Mouse (Mus musculus) forebrain, embryonic 15.5 days (tissue): ENCODE data around the gene Rad1. TPM values are rescaled to one million over a fixed set of nuclear protein-coding genes. Genes with fewer than 3 reads are reported as not detected.
"Not testable (repeated sequence)": the region's sequence is repeated elsewhere in the genome, so short reads cannot be mapped to it uniquely, and the experiment has no call there.

Experiments used
- ATAC-seq: fragments of 200-750 bp; cut with Nextera tagmentation; replicated peaks from 2 replicates; pipeline ENCODE4 v1.8.0; 2017; ENCODE audit warnings: mild to moderate bottlenecking, moderate TSS enrichment, moderate library complexity
- H3K27ac ChIP-seq: fragments of 300-500 bp; sonication (generic); replicated peaks from 2 replicates; pipeline ENCODE4 v1.5.1; 2015; ENCODE audit warnings: mild to moderate bottlenecking, inconsistent platforms
- H3K27me3 ChIP-seq: fragments of 300-500 bp; sonication (generic); 2 replicates; pipeline ENCODE4 v1.6.1; 2015; ENCODE audit warnings: inconsistent platforms
- H3K36me3 ChIP-seq: fragments of 300-500 bp; sonication (generic); 2 replicates; pipeline ENCODE4 v1.6.1; 2015; ENCODE audit warnings: mild to moderate bottlenecking, inconsistent platforms
- H3K4me1 ChIP-seq: fragments of 300-500 bp; sonication (generic); 2 replicates; pipeline ENCODE4 v1.6.1; 2015; ENCODE audit warnings: inconsistent platforms
- H3K4me2 ChIP-seq: fragments of 300-500 bp; sonication (generic); replicated peaks from 2 replicates; pipeline ENCODE4 v1.6.1; 2015; ENCODE audit warnings: mild to moderate bottlenecking, inconsistent platforms
- H3K4me3 ChIP-seq: fragments of 300-500 bp; sonication (generic); 2 replicates; pipeline ENCODE4 v1.5.1; 2015; ENCODE audit warnings: mild to moderate bottlenecking, inconsistent platforms
- H3K9ac ChIP-seq: fragments of 300-500 bp; sonication (generic); replicated peaks from 2 replicates; pipeline ENCODE4 v1.6.1; 2015; ENCODE audit warnings: mild to moderate bottlenecking, inconsistent platforms
- H3K9me3 ChIP-seq: fragments of 300-500 bp; sonication (generic); 2 replicates; pipeline ENCODE4 v1.6.1; 2016; ENCODE audit warnings: inconsistent platforms
- WGBS: fragments of 180-500 bp; shearing (Covaris S2); methylation state at CpG from one replicate; pipeline ENCODE4 v1.1.7; 2015; ENCODE audit warnings: mixed read lengths; 5-methylcytosine and 5-hydroxymethylcytosine counted together
- polyA plus RNA-seq: library from polyadenylated mRNA; unstranded; fragments of >200 nt; fragmentation: Nextera tagmentation; extraction: Ambion mirVana; gene quantifications from 2 replicates; pipeline ENCODE4 v1.2.1, GENCODE M21; 2015

The Rad1 gene
- polyA plus RNA-seq, 1 experiment from 2014 or later, result 30.0 TPM

DNA sequence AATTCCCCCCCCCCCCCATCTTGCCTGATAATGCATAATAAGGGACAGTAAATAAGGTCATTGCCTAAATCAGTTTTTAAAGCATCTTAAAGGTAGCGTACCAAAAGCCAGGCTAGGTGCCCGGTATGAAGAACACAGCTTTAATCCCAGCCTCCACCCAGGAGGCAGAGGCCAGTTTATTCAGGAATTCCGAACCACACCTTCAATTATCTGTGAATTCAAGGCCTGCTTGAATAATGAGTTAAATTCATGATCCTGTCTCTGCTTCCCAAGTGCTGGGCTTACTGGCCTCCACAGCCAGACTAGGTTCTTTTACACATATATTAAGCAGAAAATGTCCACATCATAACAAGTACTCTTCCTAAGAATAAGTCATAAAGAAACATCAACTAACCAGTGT lies 14.9 kb upstream of the Rad1 start:
- H3K9ac ChIP-seq, result peak overlapping the region; percentile 86
- ATAC-seq, result no peak

GRCm38 (mm10) chr15:10486365-10486839 lies 584 bp downstream of the Rad1 start:
- Histone ChIP-seq H3K4me2 (peak overlapping the region; percentile 85), H3K4me1 (peaks cover 29% of the 10 kb centered on the region), H3K27ac (peak overlapping the region; percentile 83), H3K4me3 (peak overlapping the region; percentile 65), H3K36me3 (peaks cover 22% of the 10 kb centered on the region), H3K27me3 (no peaks in the 10 kb centered on the region), H3K9ac (peak overlapping the region; percentile 82), H3K9me3 (no peaks in the 10 kb centered on the region)
- under 1% methylated on average over 18 of the region's 18 CpGs for WGBS
- peak; percentile 72 for ATAC-seq

More for the DNA sequence above, 14.9 kb upstream of the Rad1 start:
- no peaks in the 10 kb centered on the region for H3K9me3 ChIP-seq
- no peaks in the 10 kb centered on the region for H3K27me3 ChIP-seq
- peaks cover 14% of the 10 kb centered on the region for H3K36me3 ChIP-seq
- H3K4me1 ChIP-seq, result peaks cover 19% of the 10 kb centered on the region
- H3K4me2 ChIP-seq, result peak overlapping the region; percentile 75
- WGBS, result 5% methylated on average over 3 of the region's 3 CpGs
- peak overlapping the region; percentile 96 for H3K4me3 ChIP-seq
- H3K27ac ChIP-seq, result 0 out of 2 replicates have a peak overlapping the region, but pooled peaks have one; percentile 83

- H3K9me3 ChIP-seq, result no peaks in the 10 kb centered on the region
- H3K36me3 ChIP-seq, result peaks cover 22% of the 10 kb centered on the region; the same call in 1 of the 2 replicates
- 62% methylated on average over 2 of the region's 2 CpGs for WGBS
- no peak for ATAC-seq
- H3K27ac ChIP-seq, result no peak overlapping the region
- H3K4me2 ChIP-seq, result peak overlapping the region; percentile 85
- peak overlapping the region; percentile 65 for H3K4me3 ChIP-seq
- no peak overlapping the region for H3K9ac ChIP-seq
- H3K4me1 ChIP-seq, result peaks cover 29% of the 10 kb centered on the region
- H3K27me3 ChIP-seq, result no peaks in the 10 kb centered on the region
Measured at GRCm38 (mm10) chr15:10487246-10487645, 1.4 kb downstream of the Rad1 start.

DNA sequence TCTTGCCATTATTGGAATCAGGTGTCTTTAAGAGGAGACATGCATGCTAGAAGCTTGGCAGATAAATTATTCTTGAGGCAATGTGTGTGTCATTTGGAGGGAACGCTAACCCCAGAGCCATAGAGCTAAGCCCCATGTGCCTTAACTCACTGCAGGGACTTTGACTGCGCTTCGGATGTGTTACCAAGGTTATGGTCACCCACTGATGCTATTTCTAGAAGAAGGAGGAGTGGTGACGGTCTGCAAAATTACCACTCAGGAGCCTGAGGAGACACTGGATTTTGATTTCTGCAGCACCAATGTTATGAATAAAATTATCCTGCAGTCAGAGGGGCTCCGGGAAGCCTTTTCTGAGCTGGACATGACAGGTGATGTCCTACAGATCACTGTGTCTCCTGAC lies 4.3 kb downstream of the Rad1 start:
- Histone ChIP-seq H3K9me3 (no peaks in the 10 kb centered on the region), H3K4me2 (no peak overlapping the region), H3K4me3 (no peak overlapping the region), H3K4me1 (peaks cover 16% of the 10 kb centered on the region), H3K9ac (no peak overlapping the region), H3K36me3 (peaks cover 27% of the 10 kb centered on the region; the same call in 1 of the 2 replicates), H3K27me3 (no peaks in the 10 kb centered on the region), H3K27ac (no peak overlapping the region)
- 94% methylated on average over 5 of the region's 5 CpGs for WGBS
- no peak for ATAC-seq

GRCm38 (mm10) chr15:10495944-10496343 lies 10.1 kb downstream of the Rad1 start:
- H3K4me2 ChIP-seq, result no peak overlapping the region
- H3K36me3 ChIP-seq, result peaks cover 24% of the 10 kb centered on the region
- H3K27ac ChIP-seq, result no peak overlapping the region
- no peak overlapping the region for H3K9ac ChIP-seq
- H3K4me1 ChIP-seq, result no peaks in the 10 kb centered on the region
- H3K4me3 ChIP-seq, result no peak overlapping the region
- no peaks in the 10 kb centered on the region for H3K9me3 ChIP-seq
- ATAC-seq, result no peak
- H3K27me3 ChIP-seq, result no peaks in the 10 kb centered on the region
- WGBS, result 92% methylated on average over 11 of the region's 11 CpGs

- H3K9ac ChIP-seq, H3K4me3 ChIP-seq, H3K9me3 ChIP-seq, H3K4me2 ChIP-seq, H3K27ac ChIP-seq, ATAC-seq, H3K4me1 ChIP-seq, H3K27me3 ChIP-seq: not testable (repeated sequence)
- WGBS, result 95% methylated on average over 1 of the region's 1 CpGs
- H3K36me3 ChIP-seq, result peaks cover 20% of the 10 kb centered on the region
Measured at GRCm38 (mm10) chr15:10496696-10497095, 10.9 kb downstream of the Rad1 start.

DNA sequence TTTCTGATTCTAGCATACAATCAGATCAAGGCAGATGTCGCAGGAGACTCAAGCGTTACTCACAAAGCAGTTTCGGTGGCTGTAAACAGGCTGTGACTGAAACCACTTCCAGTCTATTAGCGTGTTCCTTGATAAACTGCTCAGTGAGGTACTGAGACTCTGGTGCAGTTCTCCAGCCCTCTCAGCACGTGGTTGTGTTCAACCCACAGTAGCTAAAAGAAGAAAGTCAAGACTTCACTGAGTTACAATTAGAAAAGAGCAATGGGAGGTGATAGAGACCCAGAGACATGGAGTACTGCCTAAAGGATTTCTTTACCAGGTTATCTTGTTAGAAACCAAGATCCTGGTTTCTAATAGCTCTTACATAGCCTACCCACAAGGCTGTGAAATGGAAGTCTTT lies 13.8 kb downstream of the Rad1 start:
- Histone ChIP-seq H3K9me3 (no peaks in the 10 kb centered on the region), H3K36me3 (peaks cover 3% of the 10 kb centered on the region; the same call in 1 of the 2 replicates), H3K4me1 (no peaks in the 10 kb centered on the region), H3K4me3 (no peak overlapping the region), H3K27me3 (no peaks in the 10 kb centered on the region), H3K4me2 (no peak overlapping the region), H3K27ac (no peak overlapping the region), H3K9ac (no peak overlapping the region)
- ATAC-seq, result no peak
- WGBS, result 80% methylated on average over 5 of the region's 5 CpGs

DNA sequence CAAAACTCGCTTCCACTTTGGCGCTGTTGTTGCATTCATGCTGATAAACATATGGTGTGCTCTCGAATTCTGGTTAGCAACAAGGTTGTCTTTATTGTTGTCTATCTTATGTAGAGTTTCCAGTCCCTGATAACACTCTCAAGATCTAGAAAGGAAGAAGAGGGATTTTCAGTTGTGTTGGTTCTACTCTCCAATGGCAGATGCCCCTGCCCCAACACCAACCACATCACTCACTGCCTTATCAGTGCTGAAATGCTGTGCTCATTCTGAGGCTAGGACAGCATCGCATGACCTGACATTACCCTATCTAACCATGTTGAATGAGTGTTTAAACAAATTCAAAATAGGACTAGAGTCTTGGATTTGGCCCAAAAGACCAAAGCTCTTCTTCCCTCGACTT lies 14.2 kb downstream of the Rad1 start:
- Histone ChIP-seq H3K4me2 (no peak overlapping the region), H3K4me3 (no peak overlapping the region), H3K27ac (no peak overlapping the region), H3K27me3 (no peaks in the 10 kb centered on the region), H3K4me1 (no peaks in the 10 kb centered on the region), H3K36me3 (peaks cover 3% of the 10 kb centered on the region; the same call in 1 of the 2 replicates), H3K9ac (no peak overlapping the region), H3K9me3 (no peaks in the 10 kb centered on the region)
- 88% methylated on average over 5 of the region's 5 CpGs for WGBS
- ATAC-seq, result no peak

- no peaks in the 10 kb centered on the region for H3K36me3 ChIP-seq
- no peak overlapping the region for H3K4me3 ChIP-seq
- H3K4me2 ChIP-seq, result no peak overlapping the region
- no peaks in the 10 kb centered on the region for H3K27me3 ChIP-seq
- 60% methylated on average over 11 of the region's 11 CpGs for WGBS
- H3K9me3 ChIP-seq, result no peaks in the 10 kb centered on the region
- H3K27ac ChIP-seq, result no peak overlapping the region
- H3K4me1 ChIP-seq, result no peaks in the 10 kb centered on the region
- H3K9ac ChIP-seq, result no peak overlapping the region
- ATAC-seq, result peak; percentile 98
Measured at GRCm38 (mm10) chr15:10500838-10501719, 15.3 kb downstream of the Rad1 start.

- no peak overlapping the region for H3K27ac ChIP-seq
- no peak for ATAC-seq
- H3K36me3 ChIP-seq, result no peaks in the 10 kb centered on the region
- H3K4me2 ChIP-seq, result no peak overlapping the region
- no peak overlapping the region for H3K4me3 ChIP-seq
- no peaks in the 10 kb centered on the region for H3K4me1 ChIP-seq
- no peaks in the 10 kb centered on the region for H3K27me3 ChIP-seq
- WGBS, result 85% methylated on average over 11 of the region's 11 CpGs
- H3K9ac ChIP-seq, result no peak overlapping the region
- H3K9me3 ChIP-seq, result no peaks in the 10 kb centered on the region
Measured at GRCm38 (mm10) chr15:10506099-10506498, 20.3 kb downstream of the Rad1 start.

DNA sequence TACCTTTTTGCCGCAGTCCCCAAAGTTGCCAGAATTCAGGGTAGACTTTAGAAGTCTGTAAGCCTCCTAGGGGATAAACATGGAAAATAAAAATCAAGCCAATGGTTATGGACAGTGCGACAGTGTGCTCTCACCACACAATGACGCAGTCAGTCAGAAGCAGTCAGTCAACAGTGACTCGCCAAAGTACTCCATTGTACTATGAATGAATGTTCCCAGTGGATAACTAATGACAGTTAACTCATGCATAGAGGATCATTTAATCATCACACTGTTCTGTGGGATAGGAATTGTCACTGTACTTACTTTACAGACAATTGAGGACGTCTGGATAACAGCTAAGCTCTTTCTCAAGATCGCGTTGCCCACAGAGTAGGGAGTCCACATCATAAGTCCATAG lies 29.3 kb downstream of the Rad1 start:
- Histone ChIP-seq H3K9me3 (no peaks in the 10 kb centered on the region), H3K9ac (no peak overlapping the region), H3K4me2 (no peak overlapping the region), H3K4me3 (no peak overlapping the region), H3K36me3 (no peaks in the 10 kb centered on the region), H3K27ac (no peak overlapping the region), H3K27me3 (no peaks in the 10 kb centered on the region), H3K4me1 (no peaks in the 10 kb centered on the region)
- WGBS, result 81% methylated on average over 7 of the region's 7 CpGs
- ATAC-seq, result no peak

- H3K4me3 ChIP-seq, result no peak overlapping the region
- WGBS, result 81% methylated on average over 1 of the region's 1 CpGs
- H3K27me3 ChIP-seq, result no peaks in the 10 kb centered on the region
- H3K4me2 ChIP-seq, result no peak overlapping the region
- no peaks in the 10 kb centered on the region for H3K4me1 ChIP-seq
- H3K27ac ChIP-seq, result no peak overlapping the region
- ATAC-seq, result no peak
- H3K9me3 ChIP-seq, result no peaks in the 10 kb centered on the region
- H3K36me3 ChIP-seq, result no peaks in the 10 kb centered on the region
- H3K9ac ChIP-seq, result no peak overlapping the region
Measured at GRCm38 (mm10) chr15:10525896-10526295, 40.1 kb downstream of the Rad1 start.
